Mouse (Mus musculus): Measurements from ENCODE around the gene Fmnl2. TPM values are rescaled to one million over a fixed set of nuclear protein-coding genes. Genes with fewer than 3 reads are reported as not detected.
A peak's percentile ranks its signal among the peaks of the same experiment; 100 is the strongest.

Fmnl2 gene
- total RNA-seq (2012; rRNA removed) (0.42 and 0.59 TPM in 2 replicates), total RNA-seq (2014; rRNA removed) (2.1 and 2.2 TPM in 2 replicates), polyA plus RNA-seq (2012; ENCODE audit: insufficient read length, low read depth) (2.8 and 2.9 TPM in 2 replicates)

DNA sequence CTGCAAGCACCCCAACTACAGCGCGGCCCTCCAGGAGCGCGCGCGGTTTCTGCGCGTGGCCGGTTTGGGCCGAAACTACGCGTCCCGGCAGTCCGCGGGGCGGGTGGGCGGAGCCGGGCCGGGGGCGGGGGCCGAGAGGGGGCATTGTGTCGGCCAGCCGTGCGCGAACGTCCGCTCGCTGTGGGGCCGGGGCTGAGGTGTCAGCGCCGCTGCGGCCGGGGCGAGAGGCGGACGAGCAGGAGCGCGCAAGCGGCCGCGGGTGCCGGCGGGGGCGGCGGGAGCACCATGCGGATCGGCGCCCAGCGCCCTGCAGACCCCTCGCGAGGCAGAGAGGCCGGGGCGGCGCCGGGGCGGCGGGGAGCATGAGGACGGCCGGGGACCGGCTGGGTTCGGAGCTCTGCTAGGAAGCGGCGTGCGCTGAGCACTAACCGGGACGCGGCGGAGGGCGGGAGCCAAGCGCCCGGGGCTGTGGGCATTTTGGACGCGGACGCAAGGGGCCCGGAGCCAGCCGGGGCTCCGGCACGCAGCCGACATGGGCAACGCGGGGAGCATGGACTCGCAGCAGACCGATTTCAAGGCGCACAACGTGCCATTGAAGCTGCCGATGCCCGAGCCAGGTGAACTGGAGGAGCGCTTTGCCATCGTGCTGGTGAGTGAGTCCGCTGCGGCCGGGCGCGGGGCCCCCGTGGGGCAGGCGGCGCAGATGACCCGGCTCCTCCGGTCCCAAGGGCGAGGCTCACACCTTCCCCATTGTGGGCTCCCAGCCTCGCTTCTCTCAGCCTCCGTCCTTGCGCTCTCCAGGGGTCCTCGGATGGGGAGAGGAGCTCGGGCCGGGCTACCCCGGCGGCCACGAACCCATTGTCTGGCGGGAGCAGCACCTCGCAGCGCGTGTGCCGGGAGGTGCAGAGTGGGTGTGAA is at the start of gene Fmnl2:
Gene Fmnl2 (plus strand): TSS at position 250 of the 918 bp plus-strand sequence.
- Histone ChIP-seq H3K79me2 (replicated peaks; ENCODE audit: control insufficient read depth, extremely low read depth, insufficient read depth, poor library complexity, severe bottlenecking) (no peaks in the 10 kb centered on the region), H3K4me1 (ENCODE audit: control insufficient read depth in 1 of 2, insufficient read depth in 2 of 2) (peaks cover 0 to 24% of the 10 kb centered on the region in 2 experiments; a peak in 2 of 4 replicates), H3K4me2 (ENCODE audit: insufficient read depth, low read depth, poor library complexity, severe bottlenecking) (peak within 1 kb of the TSS; percentile 82), H3K4me3 (replicated peaks in 1 of 3; ENCODE audit: low read depth in 2 of 3, low read length in 2 of 3, poor library complexity in 1 of 3) (peak within 1 kb of the TSS; percentile 40 to 67 (median 67)), H3K27me3 (replicated peaks) (peaks cover 26% of the 10 kb centered on the region), H3K9me3 (replicated peaks; ENCODE audit: low read length) (no peaks in the 10 kb centered on the region), H3K9ac (ENCODE audit: insufficient read depth, low read depth) (peak within 1 kb of the TSS; percentile 10; the same call in 1 of the 2 replicates), H3K27ac (ENCODE audit: insufficient read depth, low read depth) (no peak within 1 kb of the TSS), H3K36me3 (replicated peaks in 1 of 2; ENCODE audit: control insufficient read depth in 1 of 2, insufficient read depth in 1 of 2, low read length in 1 of 2) (no peaks in the 10 kb centered on the region)
- dilution Hi-C loops (cut with MboI; ENCODE audit: extremely low pct_ligation_motif_present, extremely low pct_unique_long_range_greater_than_20kb, low sequenced_read_pairs), result no loop called here
- TF ChIP-seq KAT2A (IDR thresholded peaks at IDR 0.05; ENCODE audit: insufficient replicate concordance, low read length) (no peak), NRF1 (IDR thresholded peaks at IDR 0.05; ENCODE audit: low read depth, low read length) (no peak), MAZ (IDR thresholded peaks at IDR 0.05; ENCODE audit: low read depth, low read length) (peak; percentile 6; the same call in 1 of the 2 replicates), UBTF (IDR thresholded peaks at IDR 0.05; ENCODE audit: low read depth, low read length) (peak; percentile 70; the same call in 1 of the 2 replicates), BHLHE40 (IDR thresholded peaks at IDR 0.05; ENCODE audit: low read depth, low read length) (no peak), ZMIZ1 (IDR thresholded peaks at IDR 0.05; ENCODE audit: low read depth, low read length) (no peak), TBP (conservative IDR thresholded peaks at IDR 0.05; ENCODE audit: low read depth, low read length) (no peak), ELF1 (IDR thresholded peaks at IDR 0.05; ENCODE audit: low read depth, low read length) (no peak), HCFC1 (IDR thresholded peaks at IDR 0.05; ENCODE audit: low read depth, low read length) (peak; percentile 72), ETS1 (conservative IDR thresholded peaks at IDR 0.05; ENCODE audit: low read depth, low read length) (no peak), IRF4 (IDR thresholded peaks at IDR 0.05; ENCODE audit: low read depth, low read length) (no peak), POLR2A (IDR thresholded peaks at IDR 0.05; ENCODE audit: low read depth, low read length) (0 out of 2 replicates have a peak, but pooled peaks have one; percentile 29), MEF2A (IDR thresholded peaks at IDR 0.05; ENCODE audit: borderline replicate concordance, low read depth, low read length) (no peak)
- in situ Hi-C loops (cut with MboI; ENCODE audit: low pct_ligation_motif_present, low pct_unique_long_range_greater_than_20kb, low sequenced_read_pairs), result no loop called here
- peak; percentile 17 for DNase-seq (ENCODE audit: extremely low read depth)

GRCm38 (mm10) chr2:52809988-52810387 is 47.7 kb upstream of the Fmnl2 start:
- dilution Hi-C loops (cut with MboI; ENCODE audit: extremely low pct_ligation_motif_present, extremely low pct_unique_long_range_greater_than_20kb, low sequenced_read_pairs), result no loop called here
- TF ChIP-seq ETS1 (conservative IDR thresholded peaks at IDR 0.05; ENCODE audit: low read depth, low read length), result no peak
- no peak for TF ChIP-seq CHD2 (IDR thresholded peaks at IDR 0.05; ENCODE audit: low read length)
- TF ChIP-seq ZKSCAN1 (IDR thresholded peaks at IDR 0.05; ENCODE audit: borderline replicate concordance, low read depth, low read length), result no peak
- no peak for TF ChIP-seq EP300 (IDR thresholded peaks at IDR 0.05; ENCODE audit: low read length)
- TF ChIP-seq SMC3 (IDR thresholded peaks at IDR 0.05; ENCODE audit: low read depth, low read length), result no peak
- TF ChIP-seq USF2 (conservative IDR thresholded peaks at IDR 0.05; ENCODE audit: low read depth, low read length), result no peak
- TF ChIP-seq TBP (conservative IDR thresholded peaks at IDR 0.05; ENCODE audit: low read depth, low read length), result no peak
- no peak for TF ChIP-seq NRF1 (IDR thresholded peaks at IDR 0.05; ENCODE audit: low read depth, low read length)
- no peak for TF ChIP-seq NELFE (IDR thresholded peaks at IDR 0.05; ENCODE audit: low read depth, low read length)
- no peak for TF ChIP-seq ZNF384 (IDR thresholded peaks at IDR 0.05; ENCODE audit: low read depth, low read length)
- no peak for TF ChIP-seq CHD1 (IDR thresholded peaks at IDR 0.05; ENCODE audit: low read depth, low read length)
- no peak for TF ChIP-seq MAZ (IDR thresholded peaks at IDR 0.05; ENCODE audit: low read depth, low read length)
- TF ChIP-seq SIN3A (IDR thresholded peaks at IDR 0.05; ENCODE audit: low read length), result no peak
- no peak for TF ChIP-seq PAX5 (IDR thresholded peaks at IDR 0.05; ENCODE audit: low read length)
- TF ChIP-seq POLR2A (IDR thresholded peaks at IDR 0.05; ENCODE audit: low read depth, low read length), result no peak
- no peak for TF ChIP-seq ZC3H11A (IDR thresholded peaks at IDR 0.05; ENCODE audit: low read depth, low read length)
- no peak for TF ChIP-seq IRF4 (IDR thresholded peaks at IDR 0.05; ENCODE audit: low read depth, low read length)
- TF ChIP-seq RAD21 (IDR thresholded peaks at IDR 0.05; ENCODE audit: low read depth, low read length), result no peak

More at GRCm38 (mm10) chr2:52809988-52810387, 47.7 kb upstream of the Fmnl2 start:
- no peak for DNase-seq (ENCODE audit: extremely low read depth)
- H3K27ac ChIP-seq (ENCODE audit: insufficient read depth, low read depth), result no peak overlapping the region
- no peak overlapping the region for H3K4me2 ChIP-seq (ENCODE audit: insufficient read depth, low read depth, poor library complexity, severe bottlenecking)
- peaks cover 2 to 16% of the 10 kb centered on the region in 2 experiments; a peak in 2 of 4 replicates for H3K4me1 ChIP-seq (ENCODE audit: control insufficient read depth in 1 of 2, insufficient read depth in 2 of 2)
- in situ Hi-C loops (cut with MboI; ENCODE audit: low pct_ligation_motif_present, low pct_unique_long_range_greater_than_20kb, low sequenced_read_pairs), result no loop called here
- H3K36me3 ChIP-seq (replicated peaks in 1 of 2; ENCODE audit: control insufficient read depth in 1 of 2, insufficient read depth in 1 of 2, low read length in 1 of 2), result no peaks in the 10 kb centered on the region
- no peaks in the 10 kb centered on the region for H3K79me2 ChIP-seq (replicated peaks; ENCODE audit: control insufficient read depth, extremely low read depth, insufficient read depth, poor library complexity, severe bottlenecking)
- H3K9ac ChIP-seq (ENCODE audit: insufficient read depth, low read depth), result no peak overlapping the region
- H3K27me3 ChIP-seq (replicated peaks), result no peaks in the 10 kb centered on the region
- no peak overlapping the region for H3K4me3 ChIP-seq (replicated peaks in 1 of 3; ENCODE audit: low read depth in 2 of 3, low read length in 2 of 3, poor library complexity in 1 of 3)
- no peaks in the 10 kb centered on the region for H3K9me3 ChIP-seq (replicated peaks; ENCODE audit: low read length)

All from CH12.LX (cell line).